Mouse (Mus musculus) gastrocnemius, postnatal 4 days (tissue): ENCODE results near the gene Npffr2. TPM values are rescaled to one million over a fixed set of nuclear protein-coding genes. Genes with fewer than 3 reads are reported as not detected.

Experiments
- total RNA-seq, 2 experiments: library from RNA; stranded (reverse); gene quantifications; 2 replicates each; pipeline ENCODE4 v1.2.3; 2021

Npffr2 gene
- total RNA-seq, 2 experiments from 2014 or later = not detected

Other genes with a start within 250 kb of the Npffr2 start
- 1 to 10 TPM in 1 of 2 experiments, under 1 TPM in 1; 0.71 to 5.2 TPM for gene Gc, start 69.5 kb upstream of the Npffr2 start, total RNA-seq